Mouse (Mus musculus) liver, embryonic 14.5 days (tissue): Measurements from ENCODE around the gene U2af1l4.
A peak's percentile ranks its signal among the peaks of the same experiment; 100 is the strongest.

Experiments used
- CTCF ChIP-seq: IDR thresholded peaks from 2 replicates; pipeline ENCODE4 v1.5.1; 2016; ENCODE audit warnings: antibody characterized with exemption, low read depth, control low read depth
- EP300 ChIP-seq: IDR thresholded peaks from 2 replicates; pipeline ENCODE4 v1.6.1; 2016; ENCODE audit warnings: antibody characterized with exemption, low read depth

- TF ChIP-seq CTCF (peak; percentile 25; the same call in 1 of the 2 replicates), EP300 (no peak)
Measured at GRCm38 (mm10) chr7:30558656-30559442, 4.3 kb upstream of the U2af1l4 start.
